Mouse (Mus musculus) G1E (cell line): ENCODE data around the gene Sgca.

Experiments used
- CTCF ChIP-seq: IDR thresholded peaks from 2 replicates; pipeline ENCODE4 v1.5.1; 2012; ENCODE audit warnings: low read depth, low read length, inconsistent platforms, mixed read lengths
- TAL1 ChIP-seq: conservative IDR thresholded peaks from 2 replicates; pipeline ENCODE4 v1.6.1; 2012; ENCODE audit warnings: low read depth, low read length, inconsistent platforms, mixed read lengths

- TF ChIP-seq CTCF, result no peak
- no peak for TF ChIP-seq TAL1
These were observed 58.4 kb downstream of the Sgca start for GRCm38 (mm10) chr11:94917717-94918116.
